Mouse (Mus musculus): ENCODE measurements around the gene Gpr150.

Gpr150 gene

DNA sequence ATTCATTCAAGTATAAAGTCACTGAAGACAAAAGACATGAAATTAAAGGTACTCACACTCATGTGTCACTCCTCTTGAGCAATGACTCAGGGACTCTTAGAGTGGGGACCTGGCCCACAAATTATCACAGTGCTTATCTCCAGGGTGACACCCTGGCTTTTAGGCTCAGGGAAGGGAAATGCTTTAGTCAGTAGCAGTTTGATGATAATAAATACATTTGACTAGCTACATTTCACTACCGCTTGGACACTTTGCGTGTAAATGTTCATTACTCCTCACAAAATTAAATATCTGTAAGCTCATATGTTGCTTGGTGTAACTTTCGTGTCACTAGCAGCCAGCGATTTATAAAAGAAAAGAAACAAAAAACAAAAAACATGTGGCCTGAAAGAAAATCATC lies 39.3 kb downstream of the Gpr150 start:
- ATAC-seq (ENCODE audit: insufficient number of reproducible peaks, low FRiP score, low TSS enrichment), result no peak

DNA sequence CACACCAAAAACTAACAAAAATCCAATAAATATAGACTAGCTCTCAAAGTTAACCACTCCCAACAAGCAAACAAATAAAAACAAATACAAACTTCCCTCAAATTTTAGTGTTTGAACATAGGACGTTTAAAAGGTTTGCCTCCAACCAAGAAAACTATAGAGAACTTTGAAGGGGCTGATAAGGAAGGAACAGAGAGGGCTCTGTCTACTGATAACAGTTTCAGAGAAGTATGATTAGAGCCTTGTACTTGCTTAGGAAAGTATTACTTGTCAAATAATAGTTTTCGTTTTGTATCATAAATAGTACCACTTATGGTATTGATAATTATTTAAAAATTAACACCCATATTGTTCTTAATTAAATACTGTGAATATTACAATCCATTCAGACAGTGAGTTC lies 42.3 kb downstream of the Gpr150 start:
- ATAC-seq (ENCODE audit: insufficient number of reproducible peaks, low FRiP score, low TSS enrichment), result no peak
